Mouse (Mus musculus) hindbrain, postnatal 0 days (tissue): ENCODE data around the gene Notch2. TPM values are rescaled to one million over a fixed set of nuclear protein-coding genes. Genes with fewer than 3 reads are reported as not detected.

Source experiments
- ATAC-seq: fragments of 200-750 bp; cut with Nextera tagmentation; 2 replicates; pipeline ENCODE4 v1.8.0; 2017; ENCODE audit warnings: mild to moderate bottlenecking, moderate TSS enrichment, moderate library complexity
- DNase-seq: peaks from one replicate; pipeline ENCODE4 v3.0.0-alpha.2; 2015; ENCODE audit warnings: low spot score
- H3K27ac ChIP-seq: fragments of 300-500 bp; sonication (generic); 2 replicates; pipeline ENCODE4 v1.5.1; 2014; ENCODE audit warnings: mild to moderate bottlenecking
- H3K27me3 ChIP-seq: fragments of 300-500 bp; sonication (generic); 2 replicates; pipeline ENCODE4 v1.6.1; 2014; ENCODE audit warnings: low read length, mixed read lengths; ENCODE audit not compliant: insufficient read depth
- H3K36me3 ChIP-seq: fragments of 300-500 bp; sonication (generic); 2 replicates; pipeline ENCODE4 v1.6.1; 2014; ENCODE audit warnings: low read length, mixed read lengths; ENCODE audit not compliant: insufficient read depth
- H3K4me1 ChIP-seq: fragments of 300-500 bp; sonication (generic); 2 replicates; pipeline ENCODE4 v1.6.1; 2014; ENCODE audit warnings: antibody characterized with exemption, low read length, mixed read lengths; ENCODE audit not compliant: insufficient read depth
- H3K4me2 ChIP-seq: fragments of 300-500 bp; sonication (generic); 2 replicates; pipeline ENCODE4 v1.6.1; 2014; ENCODE audit warnings: low read depth, mild to moderate bottlenecking, low read length, moderate library complexity, mixed read lengths
- H3K4me3 ChIP-seq: fragments of 300-500 bp; sonication (generic); 2 replicates; pipeline ENCODE4 v1.5.1; 2014; ENCODE audit warnings: low read length
- H3K9ac ChIP-seq: fragments of 300-500 bp; sonication (generic); replicated peaks from 2 replicates; pipeline ENCODE4 v1.6.1; 2014; ENCODE audit warnings: mild to moderate bottlenecking, low read length, moderate library complexity, mixed read lengths
- H3K9me3 ChIP-seq: fragments of 300-500 bp; sonication (generic); 2 replicates; pipeline ENCODE4 v1.6.1; 2016; ENCODE audit warnings: low read length, mixed read lengths
- CTCF ChIP-seq: IDR thresholded peaks from 2 replicates; pipeline ENCODE4 v1.5.1; 2016; ENCODE audit warnings: antibody characterized with exemption, control low read depth, low read depth
- WGBS: fragments of 180-500 bp; shearing (Covaris S2); extraction: QIAGEN DNeasy Blood & Tissue Kit; methylation state at CpG from one replicate; pipeline ENCODE4 v1.1.7; 2014; 5-methylcytosine and 5-hydroxymethylcytosine counted together
- polyA plus RNA-seq: library from polyadenylated mRNA; unstranded; fragments of >200 nt; fragmentation: Nextera tagmentation; extraction: Ambion mirVana; gene quantifications from 2 replicates; pipeline ENCODE4 v1.2.1, GENCODE M21; 2015
- total RNA-seq: library from RNA; depleted of rRNA; stranded (reverse); fragments of >200 nt; gene quantifications from 2 replicates; pipeline ENCODE4 v1.2.3, GENCODE M21; 2014

The Notch2 gene
- total and polyA plus RNA-seq, 2 experiments from 2014 or later: 9.5 to 44.9 TPM

DNA sequence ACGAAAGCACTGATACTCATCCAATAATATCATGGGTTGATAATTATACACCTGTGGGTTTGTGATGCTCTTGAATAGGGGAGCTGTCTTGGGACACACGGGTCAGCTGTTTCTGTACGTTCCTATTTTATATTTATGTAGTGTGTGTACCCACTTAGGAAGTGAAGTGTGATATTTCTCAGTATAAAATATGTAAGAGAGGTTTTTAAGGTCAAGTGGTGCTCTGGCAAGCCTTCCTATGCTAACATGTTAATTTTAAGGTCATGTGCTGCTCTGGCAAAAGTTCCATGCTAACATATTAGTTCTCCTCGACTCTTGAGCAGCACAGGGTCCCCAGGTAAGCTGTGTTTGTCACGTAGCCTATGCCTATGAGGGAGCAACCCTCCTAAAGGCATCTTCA, 6.4 kb upstream of the Notch2 start:
- no peak for ATAC-seq
- Histone ChIP-seq H3K4me1 (no peaks in the 10 kb centered on the region), H3K27me3 (no peaks in the 10 kb centered on the region), H3K9ac (no peak overlapping the region), H3K36me3 (no peaks in the 10 kb centered on the region), H3K9me3 (no peaks in the 10 kb centered on the region), H3K27ac (no peak overlapping the region), H3K4me3 (no peak overlapping the region), H3K4me2 (no peak overlapping the region)
- TF ChIP-seq CTCF: no peak
- WGBS: 84% methylated on average over 5 of the region's 5 CpGs
- DNase-seq: no peak

DNA sequence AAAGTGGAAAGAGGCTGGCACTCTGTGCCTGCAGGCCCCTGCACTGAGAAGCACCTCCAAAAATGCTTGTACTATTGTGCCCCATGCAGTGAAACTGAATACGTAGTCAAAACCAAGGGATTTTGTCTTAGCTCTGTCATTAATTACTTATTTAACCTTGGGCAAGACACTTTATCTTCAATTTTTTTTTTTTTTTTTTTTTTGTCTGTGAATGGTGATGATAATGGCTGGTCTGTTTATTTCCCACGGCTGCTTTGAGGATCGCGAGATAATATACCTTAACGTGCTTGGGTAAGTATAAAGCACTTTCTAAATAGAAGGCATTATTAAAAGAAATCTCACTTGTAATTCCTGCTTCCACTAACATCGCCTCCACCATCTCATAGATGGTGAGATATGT, 5.2 kb upstream of the Notch2 start:
- no peaks in the 10 kb centered on the region for H3K9me3 ChIP-seq
- no peaks in the 10 kb centered on the region for H3K36me3 ChIP-seq
- 81% methylated on average over 6 of the region's 6 CpGs for WGBS
- DNase-seq (no peak), ATAC-seq (no peak)
- H3K27ac ChIP-seq: no peak overlapping the region
- H3K4me3 ChIP-seq: no peak overlapping the region
- no peak overlapping the region for H3K4me2 ChIP-seq
- no peaks in the 10 kb centered on the region for H3K27me3 ChIP-seq
- no peaks in the 10 kb centered on the region for H3K4me1 ChIP-seq
- TF ChIP-seq CTCF: no peak
- no peak overlapping the region for H3K9ac ChIP-seq

GRCm38 (mm10) chr3:98009190-98009840, 4.0 kb upstream of the Notch2 start:
- H3K36me3 ChIP-seq: no peaks in the 10 kb centered on the region
- no peak for TF ChIP-seq CTCF
- H3K27ac ChIP-seq: no peak overlapping the region
- H3K9me3 ChIP-seq: no peaks in the 10 kb centered on the region
- H3K4me2 ChIP-seq: no peak overlapping the region
- no peaks in the 10 kb centered on the region for H3K27me3 ChIP-seq
- H3K4me1 ChIP-seq: no peaks in the 10 kb centered on the region
- H3K9ac ChIP-seq: no peak overlapping the region
- 79% methylated on average over 7 of the region's 7 CpGs for WGBS
- no peak for ATAC-seq
- no peak overlapping the region for H3K4me3 ChIP-seq
- no peak for DNase-seq

- Histone ChIP-seq H3K27me3 (no peaks in the 10 kb centered on the region), H3K4me2 (peak overlapping the region; percentile 88), H3K9ac (peak overlapping the region; percentile 71; the same call in 1 of the 2 replicates), H3K27ac (no peak overlapping the region), H3K36me3 (no peaks in the 10 kb centered on the region), H3K4me1 (no peaks in the 10 kb centered on the region; the same call in 1 of the 2 replicates), H3K4me3 (peak overlapping the region; percentile 71), H3K9me3 (no peaks in the 10 kb centered on the region)
- TF ChIP-seq CTCF: 0 out of 2 replicates have a peak, but pooled peaks have one; percentile 6
- WGBS: 1% methylated on average over 18 of the region's 18 CpGs
- ATAC-seq (no peak), DNase-seq (peak; percentile 11)
Measured at GRCm38 (mm10) chr3:98013086-98013400, 284 bp upstream of the Notch2 start.

DNA sequence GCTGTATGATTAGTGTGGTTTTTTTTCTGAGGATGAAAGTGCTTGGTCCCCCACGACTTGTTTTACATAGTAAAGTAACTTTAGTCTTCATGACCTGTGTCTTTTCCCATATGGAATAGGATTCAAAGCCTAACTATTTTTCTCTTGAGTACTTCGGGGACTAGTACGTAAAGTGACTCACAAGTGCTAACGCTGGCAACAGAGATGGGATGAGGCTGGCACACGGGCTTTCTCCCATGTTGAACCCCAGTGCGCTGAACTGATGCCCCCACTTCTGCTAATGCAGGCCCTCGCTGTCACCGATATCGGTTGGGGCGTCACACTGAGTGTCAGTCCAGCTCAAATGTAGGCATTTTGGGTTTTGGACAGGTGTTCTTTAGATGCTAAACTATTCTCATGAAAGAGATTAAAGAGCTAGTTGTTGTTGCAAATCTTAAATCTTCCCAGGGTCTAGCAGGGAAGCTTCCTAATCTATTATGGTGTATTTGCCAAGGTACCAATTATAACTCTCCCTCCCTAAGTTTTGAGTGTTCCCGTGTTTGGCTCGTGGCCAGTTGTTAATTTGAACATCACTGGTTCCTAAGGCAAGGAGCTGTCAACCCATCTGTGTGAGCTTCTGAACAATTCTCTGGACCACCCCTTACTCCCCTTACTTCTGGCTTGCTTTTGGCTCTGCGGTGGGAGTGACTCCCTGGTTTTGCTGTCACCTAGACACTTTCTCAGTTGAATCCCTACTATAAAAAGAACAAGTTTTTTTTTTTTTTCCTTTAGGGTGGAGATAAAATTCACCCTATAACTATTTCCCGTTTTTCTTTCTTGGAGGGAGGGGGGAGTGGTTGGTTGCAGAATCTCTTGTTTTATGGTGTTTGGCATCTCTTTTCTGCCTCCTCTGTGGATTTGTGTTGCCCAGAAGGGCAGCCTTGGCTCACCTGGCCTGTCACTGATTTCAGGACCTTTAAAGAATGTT, 2.2 kb downstream of the Notch2 start:
- WGBS: 46% methylated on average over 14 of the region's 14 CpGs
- no peaks in the 10 kb centered on the region for H3K9me3 ChIP-seq
- H3K4me2 ChIP-seq: peak overlapping the region; percentile 88
- H3K27me3 ChIP-seq: no peaks in the 10 kb centered on the region
- no peak for TF ChIP-seq CTCF
- no peak for ATAC-seq
- no peak overlapping the region for H3K27ac ChIP-seq
- peak overlapping the region; percentile 71 for H3K4me3 ChIP-seq
- no peaks in the 10 kb centered on the region for H3K36me3 ChIP-seq
- no peak overlapping the region for H3K9ac ChIP-seq
- no peaks in the 10 kb centered on the region; the same call in 1 of the 2 replicates for H3K4me1 ChIP-seq
- DNase-seq: peak; percentile 42

GRCm38 (mm10) chr3:98016901-98017591, 3.7 kb downstream of the Notch2 start:
- peak overlapping the region; percentile 88; the same call in 1 of the 2 replicates for H3K4me2 ChIP-seq

More at GRCm38 (mm10) chr3:98016901-98017591, 3.7 kb downstream of the Notch2 start:
- WGBS: 66% methylated on average over 5 of the region's 5 CpGs
- Histone ChIP-seq H3K27ac (no peak overlapping the region), H3K36me3 (no peaks in the 10 kb centered on the region), H3K9ac (no peak overlapping the region), H3K27me3 (no peaks in the 10 kb centered on the region), H3K9me3 (no peaks in the 10 kb centered on the region), H3K4me3 (no peak overlapping the region), H3K4me1 (no peaks in the 10 kb centered on the region; the same call in 1 of the 2 replicates)
- TF ChIP-seq CTCF: no peak
- ATAC-seq (no peak), DNase-seq (no peak)
